Mouse (Mus musculus) cortical plate, adult 2 months (tissue): ENCODE data around the gene Plpp7.

ENCODE experiments used
- CTCF ChIP-seq: fragments of 200-500 bp; IDR thresholded peaks from 2 replicates; pipeline ENCODE4 v1.5.1; 2011; ENCODE audit warnings: mild to moderate bottlenecking, control low read depth, low read length; ENCODE audit not compliant: insufficient read depth; ENCODE audit errors: extremely low read depth
- POLR2A ChIP-seq: fragments of 200-500 bp; IDR thresholded peaks from 2 replicates; pipeline ENCODE4 v1.6.1; 2011; ENCODE audit warnings: mild to moderate bottlenecking, low read length, control low read depth; ENCODE audit not compliant: insufficient read depth; ENCODE audit errors: extremely low read depth

GRCm38 (mm10) chr2:32075368-32075767 lies 20.0 kb upstream of the Plpp7 start:
- no peak for TF ChIP-seq CTCF
- TF ChIP-seq POLR2A, result no peak
